Mouse (Mus musculus): ENCODE results near the gene Unk. TPM values are rescaled to one million over a fixed set of nuclear protein-coding genes. Genes with fewer than 3 reads are reported as not detected.

Unk gene
- polyA plus RNA-seq, 1 experiment, result 14.5 TPM

DNA sequence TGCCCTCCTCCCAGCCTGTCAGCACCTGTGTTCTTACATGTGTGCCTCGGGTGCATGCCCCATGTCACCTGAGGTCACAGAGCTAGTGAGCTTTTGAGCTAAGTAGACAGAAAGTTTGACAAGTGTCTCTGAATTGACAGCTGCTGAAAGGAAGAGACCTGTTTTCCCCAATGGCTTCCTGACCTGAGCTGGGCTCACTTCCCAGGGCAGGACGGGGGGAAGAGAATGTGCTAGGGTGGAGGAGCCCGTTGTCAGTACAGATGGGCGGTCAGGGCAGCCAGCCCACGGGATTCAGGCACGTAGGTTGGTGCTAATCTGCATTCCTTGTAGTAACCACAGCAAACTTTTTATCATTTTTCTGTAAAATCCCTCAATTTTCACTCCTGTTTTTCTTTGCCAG is 10.5 kb downstream of the Unk start:
- Histone ChIP-seq H3K79me3 (ENCODE audit: low read depth) (peaks cover 77% of the 10 kb centered on the region), H3K4me3 (ENCODE audit: insufficient read depth, poor library complexity, severe bottlenecking) (no peak overlapping the region), H3K79me2 (ENCODE audit: control insufficient read depth, insufficient read depth) (peaks cover 100% of the 10 kb centered on the region), H3K36me3 (ENCODE audit: control insufficient read depth, insufficient read depth) (peaks cover 53% of the 10 kb centered on the region), H3ac (ENCODE audit: control insufficient read depth, insufficient read length, low read depth) (no peak overlapping the region), H3K27me3 (ENCODE audit: control insufficient read depth, insufficient read depth, insufficient read length) (no peaks in the 10 kb centered on the region)
- TF ChIP-seq MYOG (IDR thresholded peaks at IDR 0.05; ENCODE audit: control insufficient read depth, extremely low read depth, insufficient read length) (no peak), MAX (IDR thresholded peaks at IDR 0.05) (no peak), CEBPB (IDR thresholded peaks at IDR 0.05; ENCODE audit: low read depth) (no peak), CTCF (IDR thresholded peaks at IDR 0.05; ENCODE audit: control insufficient read depth, insufficient read depth, insufficient read length) (no peak), USF1 (IDR thresholded peaks at IDR 0.05; ENCODE audit: low read depth) (no peak), FOSL1 (IDR thresholded peaks at IDR 0.05; ENCODE audit: insufficient read depth, low read length, poor library complexity, severe bottlenecking) (no peak), MYOD1 (IDR thresholded peaks at IDR 0.05; ENCODE audit: control insufficient read depth, insufficient read length, low read depth) (no peak)

DNA sequence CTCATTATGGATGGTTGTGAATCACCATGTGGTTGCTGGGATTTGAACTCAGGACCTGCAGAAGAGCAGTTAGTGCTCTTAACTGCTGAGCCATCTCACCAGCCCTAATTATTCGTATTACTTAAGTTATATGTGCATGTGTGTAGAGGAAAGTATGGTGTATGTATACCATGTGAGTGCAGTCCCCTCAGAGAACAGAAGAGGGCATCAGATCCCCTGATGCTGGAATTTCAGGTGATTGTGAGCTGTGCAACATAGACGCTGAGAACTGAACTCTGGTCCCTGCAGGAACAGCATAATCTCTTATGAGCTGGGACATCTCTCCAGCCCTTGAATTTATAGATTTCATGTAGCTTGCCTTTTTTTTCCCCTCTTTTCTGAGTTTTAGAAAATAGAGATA is 11.7 kb downstream of the Unk start:
- H3K27me3 ChIP-seq (ENCODE audit: control insufficient read depth, insufficient read depth, insufficient read length), result no peaks in the 10 kb centered on the region
- H3K4me3 ChIP-seq (ENCODE audit: insufficient read depth, poor library complexity, severe bottlenecking), result no peak overlapping the region
- peaks cover 55% of the 10 kb centered on the region for H3K36me3 ChIP-seq (ENCODE audit: control insufficient read depth, insufficient read depth)
- peaks cover 70% of the 10 kb centered on the region for H3K79me3 ChIP-seq (ENCODE audit: low read depth)
- peaks cover 100% of the 10 kb centered on the region for H3K79me2 ChIP-seq (ENCODE audit: control insufficient read depth, insufficient read depth)
- no peak overlapping the region for H3ac ChIP-seq (ENCODE audit: control insufficient read depth, insufficient read length, low read depth)
- no peak for TF ChIP-seq MAX (IDR thresholded peaks at IDR 0.05)
- no peak for TF ChIP-seq USF1 (IDR thresholded peaks at IDR 0.05; ENCODE audit: low read depth)
- no peak for TF ChIP-seq CTCF (IDR thresholded peaks at IDR 0.05; ENCODE audit: control insufficient read depth, insufficient read depth, insufficient read length)
- no peak for TF ChIP-seq FOSL1 (IDR thresholded peaks at IDR 0.05; ENCODE audit: insufficient read depth, low read length, poor library complexity, severe bottlenecking)
- no peak for TF ChIP-seq CEBPB (IDR thresholded peaks at IDR 0.05; ENCODE audit: low read depth)
- TF ChIP-seq MYOD1 (IDR thresholded peaks at IDR 0.05; ENCODE audit: control insufficient read depth, insufficient read length, low read depth), result no peak
- TF ChIP-seq MYOG (IDR thresholded peaks at IDR 0.05; ENCODE audit: control insufficient read depth, extremely low read depth, insufficient read length), result no peak

DNA sequence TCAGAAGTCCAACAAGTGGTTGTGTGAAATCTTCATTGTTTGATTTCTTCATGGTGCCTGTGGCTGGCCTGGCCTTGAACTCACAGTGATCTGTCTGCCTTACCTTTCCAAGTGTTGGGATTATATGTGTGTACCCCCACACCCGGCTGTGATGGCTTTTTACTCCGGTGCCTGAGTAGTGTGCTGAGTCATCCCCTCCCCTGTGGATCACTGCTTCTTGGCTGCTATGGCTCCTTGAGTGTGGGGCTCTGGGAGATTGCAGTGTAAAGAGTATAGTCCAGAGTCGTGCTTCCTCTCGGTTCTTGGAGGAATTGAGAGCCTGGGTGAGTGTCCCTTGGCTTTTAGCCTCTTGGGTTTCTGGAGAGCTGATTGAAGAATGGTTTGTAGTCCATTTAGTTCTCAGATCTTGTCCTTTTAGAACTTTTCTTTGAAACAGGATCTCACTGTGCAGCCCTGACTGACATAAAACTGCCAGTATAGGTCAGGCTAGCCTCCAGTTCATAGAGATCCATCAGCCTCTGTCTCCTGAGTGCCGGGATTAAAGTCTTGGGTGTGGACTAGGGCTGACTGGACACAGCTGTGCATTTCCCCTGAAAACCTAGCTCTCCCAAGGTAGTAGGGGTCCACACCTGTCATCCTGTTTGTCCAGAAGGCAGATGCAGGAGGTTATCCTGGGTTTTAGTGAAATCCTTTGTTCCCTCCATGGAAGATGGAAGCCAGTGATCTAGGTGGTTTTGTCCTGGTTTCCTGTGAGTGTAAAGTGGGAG is 12.4 kb downstream of the Unk start:
- no peak for TF ChIP-seq CTCF (IDR thresholded peaks at IDR 0.05; ENCODE audit: control insufficient read depth, insufficient read depth, insufficient read length)
- TF ChIP-seq FOSL1 (IDR thresholded peaks at IDR 0.05; ENCODE audit: insufficient read depth, low read length, poor library complexity, severe bottlenecking), result no peak
- TF ChIP-seq USF1 (IDR thresholded peaks at IDR 0.05; ENCODE audit: low read depth), result no peak
- no peak for TF ChIP-seq MYOG (IDR thresholded peaks at IDR 0.05; ENCODE audit: control insufficient read depth, extremely low read depth, insufficient read length)
- TF ChIP-seq MAX (IDR thresholded peaks at IDR 0.05), result no peak
- no peak for TF ChIP-seq MYOD1 (IDR thresholded peaks at IDR 0.05; ENCODE audit: control insufficient read depth, insufficient read length, low read depth)
- no peak for TF ChIP-seq CEBPB (IDR thresholded peaks at IDR 0.05; ENCODE audit: low read depth)

DNA sequence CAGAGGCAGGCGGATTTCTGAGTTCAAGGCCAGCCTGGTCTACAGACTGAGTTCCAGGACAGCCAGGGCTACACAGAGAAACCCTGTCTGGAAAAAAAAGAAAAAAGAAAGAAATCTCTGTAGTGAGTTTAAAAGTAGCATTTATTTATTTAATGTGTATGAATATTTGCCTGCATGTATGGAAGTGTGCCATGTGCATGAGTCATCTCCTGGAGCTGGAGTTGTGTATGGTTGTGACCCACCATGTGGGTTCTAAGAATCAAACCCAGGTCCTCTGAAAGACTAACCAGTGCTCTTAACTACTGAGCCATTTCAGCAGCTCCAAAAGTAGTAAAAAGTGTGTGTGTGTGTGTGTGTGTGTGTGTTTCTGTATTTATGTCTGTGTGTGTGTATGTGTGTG is 13.2 kb downstream of the Unk start:
- no peak overlapping the region for H3ac ChIP-seq (ENCODE audit: control insufficient read depth, insufficient read length, low read depth)
- no peak overlapping the region for H3K4me3 ChIP-seq (ENCODE audit: insufficient read depth, poor library complexity, severe bottlenecking)
- no peaks in the 10 kb centered on the region for H3K27me3 ChIP-seq (ENCODE audit: control insufficient read depth, insufficient read depth, insufficient read length)
- H3K79me2 ChIP-seq (ENCODE audit: control insufficient read depth, insufficient read depth), result peaks cover 89% of the 10 kb centered on the region
- TF ChIP-seq USF1 (IDR thresholded peaks at IDR 0.05; ENCODE audit: low read depth) (no peak), CEBPB (IDR thresholded peaks at IDR 0.05; ENCODE audit: low read depth) (no peak), MYOD1 (IDR thresholded peaks at IDR 0.05; ENCODE audit: control insufficient read depth, insufficient read length, low read depth) (no peak), FOSL1 (IDR thresholded peaks at IDR 0.05; ENCODE audit: insufficient read depth, low read length, poor library complexity, severe bottlenecking) (no peak), MYOG (IDR thresholded peaks at IDR 0.05; ENCODE audit: control insufficient read depth, extremely low read depth, insufficient read length) (no peak), MAX (IDR thresholded peaks at IDR 0.05) (no peak), CTCF (IDR thresholded peaks at IDR 0.05; ENCODE audit: control insufficient read depth, insufficient read depth, insufficient read length) (no peak)
- peaks cover 57% of the 10 kb centered on the region for H3K79me3 ChIP-seq (ENCODE audit: low read depth)
- peaks cover 53% of the 10 kb centered on the region for H3K36me3 ChIP-seq (ENCODE audit: control insufficient read depth, insufficient read depth)

More for the DNA sequence above, 12.4 kb downstream of the Unk start:
- H3K79me3 ChIP-seq (ENCODE audit: low read depth), result peaks cover 64% of the 10 kb centered on the region
- H3K36me3 ChIP-seq (ENCODE audit: control insufficient read depth, insufficient read depth), result peaks cover 54% of the 10 kb centered on the region
- H3K4me3 ChIP-seq (ENCODE audit: insufficient read depth, poor library complexity, severe bottlenecking), result no peak overlapping the region
- no peaks in the 10 kb centered on the region for H3K27me3 ChIP-seq (ENCODE audit: control insufficient read depth, insufficient read depth, insufficient read length)
- peaks cover 96% of the 10 kb centered on the region for H3K79me2 ChIP-seq (ENCODE audit: control insufficient read depth, insufficient read depth)
- no peak overlapping the region for H3ac ChIP-seq (ENCODE audit: control insufficient read depth, insufficient read length, low read depth)

GRCm38 (mm10) chr11:116045173-116045572 is 15.1 kb downstream of the Unk start:
- TF ChIP-seq USF1 (IDR thresholded peaks at IDR 0.05; ENCODE audit: low read depth), result no peak
- TF ChIP-seq MYOG (IDR thresholded peaks at IDR 0.05; ENCODE audit: control insufficient read depth, extremely low read depth, insufficient read length), result no peak
- no peak for TF ChIP-seq MYOD1 (IDR thresholded peaks at IDR 0.05; ENCODE audit: control insufficient read depth, insufficient read length, low read depth)
- TF ChIP-seq FOSL1 (IDR thresholded peaks at IDR 0.05; ENCODE audit: insufficient read depth, low read length, poor library complexity, severe bottlenecking), result no peak
- no peak for TF ChIP-seq MAX (IDR thresholded peaks at IDR 0.05)
- no peak for TF ChIP-seq CEBPB (IDR thresholded peaks at IDR 0.05; ENCODE audit: low read depth)
- no peak for TF ChIP-seq CTCF (IDR thresholded peaks at IDR 0.05; ENCODE audit: control insufficient read depth, insufficient read depth, insufficient read length)
- peaks cover 46% of the 10 kb centered on the region for H3K36me3 ChIP-seq (ENCODE audit: control insufficient read depth, insufficient read depth)
- peaks cover 70% of the 10 kb centered on the region for H3K79me2 ChIP-seq (ENCODE audit: control insufficient read depth, insufficient read depth)

More at GRCm38 (mm10) chr11:116045173-116045572, 15.1 kb downstream of the Unk start:
- no peak overlapping the region for H3K4me3 ChIP-seq (ENCODE audit: insufficient read depth, poor library complexity, severe bottlenecking)
- peaks cover 42% of the 10 kb centered on the region for H3K79me3 ChIP-seq (ENCODE audit: low read depth)
- no peak overlapping the region for H3ac ChIP-seq (ENCODE audit: control insufficient read depth, insufficient read length, low read depth)
- no peaks in the 10 kb centered on the region for H3K27me3 ChIP-seq (ENCODE audit: control insufficient read depth, insufficient read depth, insufficient read length)

Data from C2C12 (cell line).